Mouse (Mus musculus) cortical plate, adult 2 months (tissue): ENCODE data around the gene Vmn1r160. TPM values are rescaled to one million over a fixed set of nuclear protein-coding genes. Genes with fewer than 3 reads are reported as not detected.
"Not testable (repeated sequence)": the region's sequence is repeated elsewhere in the genome, so short reads cannot be mapped to it uniquely, and the experiment has no call there.

Experiments
- H3K27ac ChIP-seq: fragments of 200-500 bp; 2 replicates; pipeline ENCODE4 v1.5.1; 2012; ENCODE audit warnings: low read length, control low read depth, inconsistent platforms; ENCODE audit not compliant: insufficient read depth
- H3K4me1 ChIP-seq: fragments of 200-500 bp; 2 replicates; pipeline ENCODE4 v1.6.1; 2011; ENCODE audit warnings: low read length; ENCODE audit not compliant: control insufficient read depth, insufficient read depth
- H3K4me3 ChIP-seq: fragments of 200-500 bp; 2 replicates; pipeline ENCODE4 v1.5.1; 2011; ENCODE audit warnings: mild to moderate bottlenecking, low read length, control low read depth; ENCODE audit not compliant: insufficient read depth
- polyA plus RNA-seq: library from polyadenylated mRNA; depleted of rRNA; stranded (reverse); fragments of >200 nt; gene quantifications from 2 replicates; pipeline ENCODE4 v1.2.3, GENCODE M21; 2012; rRNA removed

The Vmn1r160 gene
- polyA plus RNA-seq: not detected in 2 replicates

- not testable (repeated sequence) for H3K4me3 ChIP-seq, H3K4me1 ChIP-seq, H3K27ac ChIP-seq
These were observed at the start of gene Vmn1r160 for GRCm38 (mm10) chr7:22870924-22871323. Gene Vmn1r160, plus strand, starts transcription at chr7:22871224.

GRCm38 (mm10) chr7:22843505-22843904 is 27.5 kb upstream of the Vmn1r160 start, which contains the start of gene Vmn1r159:
Gene Vmn1r159, minus strand, starts transcription at chr7:22843605.
- not testable (repeated sequence) for H3K27ac ChIP-seq

More at GRCm38 (mm10) chr7:22843505-22843904, 27.5 kb upstream of the Vmn1r160 start, which contains the start of gene Vmn1r159:
- not testable (repeated sequence) for H3K4me1 ChIP-seq, H3K4me3 ChIP-seq

Other genes starting within 250 kb of the Vmn1r160 start
- not detected in 2 replicates for gene Vmn1r155, start 213.2 kb upstream of the Vmn1r160 start, polyA plus RNA-seq
- gene Gm8693, start 178.9 kb upstream of the Vmn1r160 start, polyA plus RNA-seq: not detected in 2 replicates
- not detected in 2 replicates for gene Gm4567, start 151.5 kb upstream of the Vmn1r160 start, polyA plus RNA-seq
- gene Vmn1r157, start 109.5 kb upstream of the Vmn1r160 start, polyA plus RNA-seq: not detected in 2 replicates
- not detected in 2 replicates for gene Vmn1r158, start 80.4 kb upstream of the Vmn1r160 start, polyA plus RNA-seq
- not detected in 2 replicates for gene Vmn1r159, start 27.6 kb upstream of the Vmn1r160 start, polyA plus RNA-seq
- not detected in 2 replicates for gene Gm4214, start 113.4 kb downstream of the Vmn1r160 start, polyA plus RNA-seq
- gene Gm4216, start 148.7 kb downstream of the Vmn1r160 start, polyA plus RNA-seq: not detected in 2 replicates
- not detected in 2 replicates for gene Vmn1r163, start 184.3 kb downstream of the Vmn1r160 start, polyA plus RNA-seq
- gene Gm8720, start 196.2 kb downstream of the Vmn1r160 start, polyA plus RNA-seq: not detected in 2 replicates